Mouse (Mus musculus) olfactory bulb, adult 2 months (tissue): ENCODE data around the gene Pdc. TPM values are rescaled to one million over a fixed set of nuclear protein-coding genes. Genes with fewer than 3 reads are reported as not detected.
"Not testable (repeated sequence)": the region's sequence is repeated elsewhere in the genome, so short reads cannot be mapped to it uniquely, and the experiment has no call there.

Source experiments
- H3K27ac ChIP-seq: fragments of 200-500 bp; 2 replicates; pipeline ENCODE4 v1.5.1; 2012; ENCODE audit warnings: low read depth, low read length; ENCODE audit not compliant: insufficient read depth
- H3K4me1 ChIP-seq: fragments of 200-500 bp; 2 replicates; pipeline ENCODE4 v1.6.1; 2012; ENCODE audit warnings: low read length; ENCODE audit not compliant: control insufficient read depth, insufficient read depth
- H3K4me3 ChIP-seq: fragments of 200-500 bp; 2 replicates; pipeline ENCODE4 v1.5.1; 2012; ENCODE audit warnings: mild to moderate bottlenecking, low read depth, low read length, moderate library complexity; ENCODE audit not compliant: insufficient read depth
- CTCF ChIP-seq: fragments of 200-500 bp; IDR thresholded peaks from 2 replicates; pipeline ENCODE4 v1.5.1; 2012; ENCODE audit warnings: low read depth, mild to moderate bottlenecking, low read length, moderate library complexity; ENCODE audit not compliant: insufficient read depth
- POLR2A ChIP-seq: fragments of 200-500 bp; IDR thresholded peaks from 2 replicates; pipeline ENCODE4 v1.6.1; 2012; ENCODE audit warnings: mild to moderate bottlenecking, low read depth, low read length, moderate library complexity; ENCODE audit not compliant: insufficient read depth
- WGBS: fragments of 180-500 bp; shearing (Covaris S2); methylation state at CpG from one replicate; pipeline ENCODE4 v1.1.7; 2018; 5-methylcytosine and 5-hydroxymethylcytosine counted together
- polyA plus RNA-seq: library from polyadenylated mRNA; stranded (reverse); fragments of >200 nt; gene quantifications from 2 replicates; pipeline ENCODE4 v1.2.4, GENCODE M21; 2012; ENCODE audit warnings: low replicate concordance; ENCODE audit not compliant: missing spikeins, insufficient read depth, insufficient read length

Gene Pdc
- polyA plus RNA-seq = not detected in 2 replicates

GRCm38 (mm10) chr1:150319205-150319604, at the start of gene Pdc:
Pdc (plus strand) TSS chr1:150319417.
- TF ChIP-seq POLR2A = no peak
- TF ChIP-seq CTCF = no peak
- no peak within 1 kb of the TSS for H3K4me3 ChIP-seq
- WGBS = 94% methylated on average over 1 of the region's 1 CpGs
- H3K27ac ChIP-seq = no peak within 1 kb of the TSS
- no peaks in the 10 kb centered on the region for H3K4me1 ChIP-seq

GRCm38 (mm10) chr1:150294051-150294450, 25.2 kb upstream of the Pdc start:
- not testable (repeated sequence) for H3K27ac ChIP-seq, H3K4me3 ChIP-seq, H3K4me1 ChIP-seq
- WGBS = 77% methylated on average over 3 of the region's 3 CpGs

- Histone ChIP-seq H3K4me3 (no peak overlapping the region), H3K27ac (no peak overlapping the region), H3K4me1 (no peaks in the 10 kb centered on the region)
- no peak for TF ChIP-seq POLR2A
- no peak for TF ChIP-seq CTCF
- 44% methylated on average over 1 of the region's 1 CpGs for WGBS
These were observed 11.6 kb upstream of the Pdc start for GRCm38 (mm10) chr1:150307599-150307998.

- Histone ChIP-seq H3K27ac (no peak overlapping the region), H3K4me3 (no peak overlapping the region), H3K4me1 (no peaks in the 10 kb centered on the region)
- 83% methylated on average over 2 of the region's 2 CpGs for WGBS
- TF ChIP-seq CTCF (no peak), POLR2A (no peak)
These were observed 15.9 kb downstream of the Pdc start for GRCm38 (mm10) chr1:150335111-150335510.

- H3K4me3 ChIP-seq = no peak overlapping the region
- WGBS = 88% methylated on average over 1 of the region's 1 CpGs
- H3K27ac ChIP-seq = no peak overlapping the region
- H3K4me1 ChIP-seq = no peaks in the 10 kb centered on the region
- TF ChIP-seq POLR2A = no peak
- no peak for TF ChIP-seq CTCF
These were observed 41.6 kb downstream of the Pdc start for GRCm38 (mm10) chr1:150360864-150361263.

GRCm38 (mm10) chr1:150372895-150373294, 53.7 kb downstream of the Pdc start:
- TF ChIP-seq CTCF (no peak), POLR2A (no peak)

GRCm38 (mm10) chr1:150374247-150374646, 55.0 kb downstream of the Pdc start:
- H3K4me3 ChIP-seq = no peak overlapping the region
- no peaks in the 10 kb centered on the region for H3K4me1 ChIP-seq
- TF ChIP-seq POLR2A (no peak), CTCF (no peak)
- H3K27ac ChIP-seq = no peak overlapping the region
- 87% methylated on average over 2 of the region's 2 CpGs for WGBS

More at GRCm38 (mm10) chr1:150372895-150373294, 53.7 kb downstream of the Pdc start:
- Histone ChIP-seq H3K4me1 (no peaks in the 10 kb centered on the region), H3K4me3 (no peak overlapping the region), H3K27ac (no peak overlapping the region)
- 86% methylated on average over 3 of the region's 3 CpGs for WGBS

Other genes with a start within 250 kb of the Pdc start
- gene Ptgs2, start 219.4 kb upstream of the Pdc start, polyA plus RNA-seq = not detected in 2 replicates
- 192 TPM in 1 of 2 replicates, not detected in the other for gene Tpr, start 73.4 kb downstream of the Pdc start, polyA plus RNA-seq
- not detected in 2 replicates for gene Odr4, start 73.7 kb downstream of the Pdc start, polyA plus RNA-seq
- gene Prg4, start 146.7 kb downstream of the Pdc start, polyA plus RNA-seq = not detected in 2 replicates